Mouse (Mus musculus) C2C12 (cell line): ENCODE data around the gene Wwc2.

ENCODE experiments used
- CEBPB ChIP-seq: IDR thresholded peaks from one replicate; pipeline ENCODE4 v1.6.1; 2011; ENCODE audit warnings: low read depth, mild to moderate bottlenecking, control low read depth, moderate library complexity
- CTCF ChIP-seq: IDR thresholded peaks from one replicate; pipeline ENCODE4 v1.5.1; 2011; ENCODE audit not compliant: control insufficient read depth, insufficient read depth, insufficient read length
- MYOG ChIP-seq: IDR thresholded peaks from one replicate; pipeline ENCODE4 v1.6.1; 2011; ENCODE audit not compliant: control insufficient read depth, insufficient read length; ENCODE audit errors: extremely low read depth
- USF1 ChIP-seq: IDR thresholded peaks from one replicate; pipeline ENCODE4 v1.6.1; 2011; ENCODE audit warnings: low read depth, mild to moderate bottlenecking, control low read depth, moderate library complexity

- no peak for TF ChIP-seq CEBPB
- no peak for TF ChIP-seq CTCF
- no peak for TF ChIP-seq MYOG
- TF ChIP-seq USF1 = no peak
Measured at GRCm38 (mm10) chr8:47804262-47804661, 186.5 kb downstream of the Wwc2 start.
